Mouse (Mus musculus) T-helper 2 cell (primary cell): ENCODE measurements around the gene Fam186b.

Experiments used
- in situ Hi-C: fragments of 300-600 bp; cut with MboI, MseI; formaldehyde crosslinking; loops from one replicate; pipeline ENCODE4 v1.15.1; 2025; ENCODE audit warnings: high pct_unique_total_duplicates

Gene Fam186b

GRCm38 (mm10) chr15:99295484-99295981 is at the start of gene Fam186b:
Gene Fam186b, minus strand, starts transcription at chr15:99295888.
- in situ Hi-C loops = no loop called here

- in situ Hi-C loops = no loop called here
Measured at GRCm38 (mm10) chr15:99344961-99345360, 49.3 kb upstream of the Fam186b start.

GRCm38 (mm10) chr15:99344148-99344870 is 48.6 kb upstream of the Fam186b start:
- in situ Hi-C loops = no loop called here

GRCm38 (mm10) chr15:99343414-99344147 is 47.9 kb upstream of the Fam186b start:
- in situ Hi-C loops = no loop called here

GRCm38 (mm10) chr15:99342194-99342981 is 46.7 kb upstream of the Fam186b start:
- in situ Hi-C loops = no loop called here

- in situ Hi-C loops = no loop called here
Measured at GRCm38 (mm10) chr15:99341102-99341501, 45.4 kb upstream of the Fam186b start.

- in situ Hi-C loops = no loop called here
Measured at GRCm38 (mm10) chr15:99339669-99340068, 44.0 kb upstream of the Fam186b start.

GRCm38 (mm10) chr15:99338916-99339315 is 43.2 kb upstream of the Fam186b start:
- in situ Hi-C loops = no loop called here

- in situ Hi-C loops = no loop called here
Measured at GRCm38 (mm10) chr15:99335801-99336320, 40.2 kb upstream of the Fam186b start.

GRCm38 (mm10) chr15:99334500-99334899 is 38.8 kb upstream of the Fam186b start:
- in situ Hi-C loops = no loop called here

- in situ Hi-C loops = no loop called here
Measured at GRCm38 (mm10) chr15:99333676-99334065, 38.0 kb upstream of the Fam186b start.

GRCm38 (mm10) chr15:99332921-99333675 is 37.4 kb upstream of the Fam186b start:
- in situ Hi-C loops = no loop called here

GRCm38 (mm10) chr15:99332111-99332510 is 36.4 kb upstream of the Fam186b start:
- in situ Hi-C loops = no loop called here

GRCm38 (mm10) chr15:99331341-99331740 is 35.7 kb upstream of the Fam186b start:
- in situ Hi-C loops = no loop called here

- in situ Hi-C loops = no loop called here
Measured at GRCm38 (mm10) chr15:99330324-99330723, 34.6 kb upstream of the Fam186b start.

GRCm38 (mm10) chr15:99328011-99328410 is 32.3 kb upstream of the Fam186b start:
- in situ Hi-C loops = loop anchor here (5.0 kb wide), 1 partner anchor 49 kb away; no protein-coding TSS in a partner anchor

- in situ Hi-C loops = loop anchor here (5.0 kb wide), 1 partner anchor 50 kb away; no protein-coding TSS in a partner anchor
Measured at GRCm38 (mm10) chr15:99326959-99327358, 31.3 kb upstream of the Fam186b start.

GRCm38 (mm10) chr15:99326407-99326806 is 30.7 kb upstream of the Fam186b start:
- in situ Hi-C loops = loop anchor here (5.0 kb wide), 1 partner anchor 51 kb away; no protein-coding TSS in a partner anchor

GRCm38 (mm10) chr15:99325598-99325997 is 29.9 kb upstream of the Fam186b start:
- in situ Hi-C loops = loop anchor here (5.0 kb wide), 1 partner anchor 52 kb away; no protein-coding TSS in a partner anchor

GRCm38 (mm10) chr15:99324151-99324550 is 28.5 kb upstream of the Fam186b start:
- in situ Hi-C loops = no loop called here

GRCm38 (mm10) chr15:99320978-99321377 is 25.3 kb upstream of the Fam186b start:
- in situ Hi-C loops = no loop called here
